Mouse (Mus musculus) megakaryocyte, embryonic 14.5 days (primary cell): Measurements from ENCODE around the gene Opcml. TPM values are rescaled to one million over a fixed set of nuclear protein-coding genes. Genes with fewer than 3 reads are reported as not detected.

Source experiments
- H3K27me3 ChIP-seq: replicated peaks from 2 replicates; pipeline ENCODE3; 2012; ENCODE audit warnings: inconsistent platforms
- H3K36me3 ChIP-seq: replicated peaks from 2 replicates; pipeline ENCODE3; 2012; ENCODE audit warnings: low read length, inconsistent platforms, mixed read lengths
- H3K4me1 ChIP-seq: 2 replicates; pipeline ENCODE4 v1.6.1; 2012; ENCODE audit warnings: inconsistent platforms
- H3K4me3 ChIP-seq: replicated peaks from 2 replicates; pipeline ENCODE3; 2012; ENCODE audit warnings: moderate library complexity, mild to moderate bottlenecking, inconsistent platforms
- H3K9me3 ChIP-seq: 2 replicates; pipeline ENCODE4 v1.6.1; 2012; ENCODE audit warnings: inconsistent platforms
- FLI1 ChIP-seq: IDR thresholded peaks from 2 replicates; pipeline ENCODE4 v1.6.1; 2012; ENCODE audit warnings: low read length, inconsistent platforms, mixed read lengths
- GATA1 ChIP-seq: IDR thresholded peaks from 3 replicates; pipeline ENCODE4 v1.6.1; 2012; ENCODE audit warnings: mixed read lengths, low read length, inconsistent platforms, borderline replicate concordance
- polyA plus RNA-seq: library from polyadenylated mRNA; stranded (reverse); fragments of >175 nt; gene quantifications from 2 replicates; pipeline ENCODE4 v1.2.3, GENCODE M21; 2012; ENCODE audit warnings: low replicate concordance; ENCODE audit not compliant: insufficient read depth

Gene Opcml
- polyA plus RNA-seq, 1 experiment: 0.07 TPM

DNA sequence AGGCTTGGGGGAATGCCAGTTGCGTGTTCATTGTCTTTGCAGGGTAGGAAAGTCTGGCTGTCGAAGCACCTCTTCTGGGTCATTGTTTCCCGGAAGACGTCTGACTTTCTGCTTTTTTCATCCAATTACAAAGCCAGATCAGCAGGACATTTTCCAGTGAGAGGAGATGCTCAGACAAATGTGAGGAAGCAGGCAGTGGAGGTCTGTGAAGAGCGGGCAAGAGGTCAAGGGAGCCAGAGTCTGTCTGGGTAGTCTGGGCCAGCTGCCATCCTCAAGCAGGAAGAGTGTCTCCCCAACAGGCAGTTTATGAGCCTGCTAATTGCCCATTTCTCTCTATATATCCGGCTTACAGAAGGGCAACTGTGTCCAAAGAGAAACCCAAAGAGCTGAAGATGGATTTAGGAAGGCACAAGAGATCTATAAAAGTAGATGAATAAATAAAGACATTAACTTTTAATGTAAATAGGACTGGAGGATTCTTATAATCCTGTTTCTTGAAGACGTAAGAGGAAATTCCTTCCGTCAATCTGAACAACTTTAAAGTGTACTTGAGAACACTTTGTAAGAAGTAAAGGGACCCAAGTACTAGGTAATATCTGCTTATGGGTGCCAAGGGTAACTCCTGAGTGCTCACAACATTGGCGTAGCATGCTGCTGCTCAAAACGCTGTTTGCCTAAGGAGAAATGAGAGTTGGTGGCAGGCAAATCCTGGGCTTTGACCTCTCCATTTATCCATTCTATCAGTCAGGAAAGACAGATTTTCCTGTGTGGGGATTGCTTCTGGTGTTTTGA, 941.4 kb downstream of the Opcml start:
- no peaks in the 10 kb centered on the region for H3K36me3 ChIP-seq
- H3K9me3 ChIP-seq: no peaks in the 10 kb centered on the region
- TF ChIP-seq GATA1: no peak
- no peak for TF ChIP-seq FLI1
- H3K4me3 ChIP-seq: no peak overlapping the region
- H3K27me3 ChIP-seq: no peaks in the 10 kb centered on the region
- no peaks in the 10 kb centered on the region for H3K4me1 ChIP-seq

DNA sequence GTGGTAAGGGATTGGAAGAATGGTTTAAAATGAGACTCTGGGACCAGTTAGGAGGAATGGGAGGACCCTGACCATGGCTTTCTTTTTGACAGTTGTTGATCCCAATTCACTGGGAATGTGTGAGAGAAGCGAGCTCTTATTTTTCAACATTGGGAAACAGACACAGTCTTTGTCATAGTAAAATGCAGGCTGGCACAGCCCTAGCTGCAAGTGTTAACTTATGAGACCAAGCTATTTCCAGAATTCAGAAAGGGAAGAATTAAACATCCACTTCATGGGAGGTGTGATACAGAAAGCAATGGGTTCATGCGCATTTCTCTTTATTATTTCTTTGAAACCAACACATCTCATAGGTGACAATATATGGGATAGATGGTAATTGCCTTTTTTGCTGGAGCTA, 947.4 kb downstream of the Opcml start:
- Histone ChIP-seq H3K27me3 (no peaks in the 10 kb centered on the region), H3K9me3 (no peaks in the 10 kb centered on the region), H3K36me3 (no peaks in the 10 kb centered on the region), H3K4me1 (no peaks in the 10 kb centered on the region), H3K4me3 (no peak overlapping the region)
- TF ChIP-seq GATA1: no peak
- no peak for TF ChIP-seq FLI1

DNA sequence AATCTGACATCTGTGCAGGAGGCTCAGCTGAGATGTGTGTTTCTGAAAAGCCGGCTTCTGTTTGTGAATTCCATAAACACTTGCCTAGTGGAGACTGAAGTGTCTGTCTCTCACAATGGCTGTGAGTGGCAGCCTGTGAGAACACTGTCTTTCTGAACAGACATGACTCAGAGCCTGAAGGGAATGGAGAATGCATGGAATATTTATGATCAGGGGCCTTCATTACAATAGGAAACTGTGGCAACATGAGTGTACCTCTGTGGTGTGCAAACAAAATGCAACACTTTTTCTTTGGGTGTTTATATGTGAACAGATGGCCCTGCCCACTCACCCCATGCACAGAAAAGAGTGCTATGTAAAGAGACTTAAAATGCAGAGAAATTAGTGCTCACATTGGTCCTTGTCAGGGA, 947.9 kb downstream of the Opcml start:
- TF ChIP-seq GATA1 (no peak), FLI1 (no peak)
- Histone ChIP-seq H3K4me3 (no peak overlapping the region), H3K9me3 (no peaks in the 10 kb centered on the region), H3K27me3 (no peaks in the 10 kb centered on the region), H3K4me1 (no peaks in the 10 kb centered on the region), H3K36me3 (no peaks in the 10 kb centered on the region)

DNA sequence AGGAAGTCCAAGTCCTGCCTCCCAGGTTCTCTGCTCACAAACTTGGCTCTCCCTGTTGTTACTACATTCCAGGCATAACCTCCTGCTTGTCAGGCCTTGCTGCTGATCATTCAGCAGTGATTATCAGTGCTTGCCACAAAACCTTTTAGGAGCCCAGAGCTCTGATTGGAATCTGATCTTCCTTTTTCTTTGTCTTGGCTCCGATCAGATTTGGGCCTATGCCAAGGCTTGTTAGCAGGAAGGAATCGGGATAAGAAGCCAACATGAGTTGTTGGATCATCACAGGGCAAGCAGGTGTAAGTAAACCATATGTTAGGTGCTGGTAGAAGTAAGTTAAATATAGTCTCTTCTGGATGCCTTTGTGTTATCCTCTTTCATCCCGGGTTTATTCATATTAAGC, 954.2 kb downstream of the Opcml start:
- Histone ChIP-seq H3K36me3 (no peaks in the 10 kb centered on the region), H3K4me1 (no peaks in the 10 kb centered on the region), H3K9me3 (no peaks in the 10 kb centered on the region), H3K27me3 (no peaks in the 10 kb centered on the region), H3K4me3 (no peak overlapping the region)
- TF ChIP-seq GATA1 (no peak), FLI1 (no peak)

DNA sequence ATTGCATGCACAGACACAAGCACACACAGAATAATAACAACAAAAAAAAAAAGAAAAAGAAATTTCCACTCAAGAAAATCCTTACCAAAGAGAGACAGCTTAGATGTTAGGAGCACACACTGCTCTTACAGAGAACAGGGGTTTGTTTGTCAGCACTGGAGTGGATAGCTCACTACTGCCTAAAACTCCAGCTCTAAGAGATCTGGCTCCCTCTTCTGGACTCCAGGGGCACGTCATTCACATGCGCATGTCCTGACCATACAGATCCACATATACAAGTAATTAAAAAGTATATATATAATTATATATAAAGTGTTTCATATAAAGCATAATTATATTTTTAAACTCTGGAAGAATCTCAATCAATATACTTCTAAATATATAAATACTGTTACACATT, 958.3 kb downstream of the Opcml start:
- Histone ChIP-seq H3K9me3 (no peaks in the 10 kb centered on the region), H3K4me1 (no peaks in the 10 kb centered on the region), H3K4me3 (no peak overlapping the region), H3K27me3 (no peaks in the 10 kb centered on the region), H3K36me3 (no peaks in the 10 kb centered on the region)
- TF ChIP-seq GATA1 (no peak), FLI1 (no peak)

DNA sequence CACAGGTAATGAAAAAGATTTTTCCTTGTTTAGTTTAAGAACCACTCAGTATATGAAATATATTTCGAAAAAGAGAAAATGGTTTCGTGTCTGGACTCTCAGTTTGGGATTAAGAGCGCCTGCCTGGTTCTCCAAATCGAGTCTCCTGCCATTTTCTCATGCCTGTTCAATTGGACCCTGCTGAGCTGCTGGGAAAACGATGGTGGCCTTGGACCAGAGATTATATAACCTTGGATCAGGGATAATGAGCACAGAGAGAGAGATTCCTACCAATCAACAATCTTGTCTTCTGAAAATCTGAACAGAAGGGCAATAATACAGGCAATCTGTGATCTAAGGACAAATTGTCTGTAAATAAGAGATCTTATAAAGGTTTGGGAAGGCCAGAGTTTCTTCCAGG, 962.3 kb downstream of the Opcml start:
- no peaks in the 10 kb centered on the region for H3K27me3 ChIP-seq
- no peaks in the 10 kb centered on the region for H3K4me1 ChIP-seq
- no peaks in the 10 kb centered on the region for H3K9me3 ChIP-seq
- TF ChIP-seq FLI1: no peak
- TF ChIP-seq GATA1: no peak
- H3K36me3 ChIP-seq: no peaks in the 10 kb centered on the region
- no peak overlapping the region for H3K4me3 ChIP-seq

DNA sequence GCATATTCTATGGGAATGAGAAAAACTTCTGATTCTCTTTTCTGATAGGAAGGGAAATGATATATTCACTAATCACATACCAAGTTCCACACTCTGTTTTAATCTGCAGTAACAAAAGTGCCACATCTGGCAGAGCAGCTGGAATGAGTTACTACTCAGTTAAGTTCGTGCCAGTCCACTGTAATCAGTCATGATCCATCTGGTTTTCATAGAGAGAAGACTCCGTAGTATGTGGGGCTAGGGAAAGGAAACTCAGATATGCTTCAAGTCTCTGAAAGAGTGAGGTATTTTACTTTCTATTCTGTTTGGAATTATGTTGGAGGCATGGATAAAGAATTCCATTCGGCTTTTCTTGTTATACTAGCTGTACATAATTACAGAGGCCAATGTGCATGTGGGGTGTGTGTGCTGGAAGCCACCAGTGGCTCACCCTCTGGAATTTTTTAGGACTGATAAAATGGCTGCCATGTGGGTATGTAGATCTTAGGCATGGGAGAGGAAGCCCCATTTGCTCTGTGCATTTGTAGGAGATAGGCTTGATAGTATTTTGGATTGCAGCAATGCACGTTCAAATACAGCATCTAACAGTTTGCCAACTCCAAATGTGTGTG, 966.4 kb downstream of the Opcml start:
- no peak for TF ChIP-seq FLI1
- no peak for TF ChIP-seq GATA1
- Histone ChIP-seq H3K4me1 (no peaks in the 10 kb centered on the region), H3K9me3 (no peaks in the 10 kb centered on the region), H3K36me3 (no peaks in the 10 kb centered on the region), H3K4me3 (no peak overlapping the region), H3K27me3 (no peaks in the 10 kb centered on the region)

DNA sequence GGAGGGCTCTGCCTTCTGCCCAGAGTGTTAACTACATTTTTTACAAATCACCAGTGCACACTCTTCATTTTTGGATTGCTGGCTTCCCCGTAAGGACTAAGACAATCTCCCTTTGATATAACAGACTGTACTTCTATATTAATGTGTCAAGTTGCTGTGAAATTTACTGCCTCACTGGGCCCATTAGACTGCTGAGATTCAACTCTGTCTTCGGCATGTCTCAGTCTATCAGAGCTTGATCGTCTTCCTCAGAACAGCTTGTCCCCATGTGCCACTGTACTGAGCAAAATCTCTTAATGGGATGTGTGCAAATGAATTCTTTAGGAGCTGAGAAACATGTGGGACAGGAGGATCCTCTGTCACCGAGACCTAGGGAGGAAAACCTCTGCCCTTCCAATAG, 970.9 kb downstream of the Opcml start:
- H3K27me3 ChIP-seq: no peaks in the 10 kb centered on the region
- H3K4me3 ChIP-seq: no peak overlapping the region
- no peaks in the 10 kb centered on the region for H3K9me3 ChIP-seq
- H3K4me1 ChIP-seq: no peaks in the 10 kb centered on the region
- H3K36me3 ChIP-seq: no peaks in the 10 kb centered on the region
- TF ChIP-seq GATA1: no peak
- no peak for TF ChIP-seq FLI1

DNA sequence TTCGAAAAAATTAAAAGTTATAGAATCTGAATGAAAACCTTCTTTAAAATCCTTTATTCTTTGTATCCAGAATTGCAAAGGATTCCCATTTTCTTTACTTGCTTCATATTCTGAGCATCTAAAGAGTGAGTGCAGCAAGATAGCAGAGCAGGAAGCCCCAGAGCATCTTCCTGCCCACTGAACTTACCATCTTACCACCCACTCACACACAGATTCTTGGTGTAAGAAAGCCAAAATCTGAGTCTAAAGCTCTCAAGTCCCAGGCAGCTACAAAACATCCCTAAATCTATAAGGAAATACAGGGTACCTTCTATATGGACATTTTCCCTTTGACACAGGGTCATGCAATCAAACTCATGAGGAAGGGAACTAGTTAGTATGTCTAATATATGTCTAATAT, 973.6 kb downstream of the Opcml start:
- no peaks in the 10 kb centered on the region for H3K36me3 ChIP-seq
- H3K27me3 ChIP-seq: no peaks in the 10 kb centered on the region
- no peaks in the 10 kb centered on the region for H3K4me1 ChIP-seq
- H3K9me3 ChIP-seq: no peaks in the 10 kb centered on the region
- TF ChIP-seq FLI1 (no peak), GATA1 (no peak)
- no peak overlapping the region for H3K4me3 ChIP-seq

DNA sequence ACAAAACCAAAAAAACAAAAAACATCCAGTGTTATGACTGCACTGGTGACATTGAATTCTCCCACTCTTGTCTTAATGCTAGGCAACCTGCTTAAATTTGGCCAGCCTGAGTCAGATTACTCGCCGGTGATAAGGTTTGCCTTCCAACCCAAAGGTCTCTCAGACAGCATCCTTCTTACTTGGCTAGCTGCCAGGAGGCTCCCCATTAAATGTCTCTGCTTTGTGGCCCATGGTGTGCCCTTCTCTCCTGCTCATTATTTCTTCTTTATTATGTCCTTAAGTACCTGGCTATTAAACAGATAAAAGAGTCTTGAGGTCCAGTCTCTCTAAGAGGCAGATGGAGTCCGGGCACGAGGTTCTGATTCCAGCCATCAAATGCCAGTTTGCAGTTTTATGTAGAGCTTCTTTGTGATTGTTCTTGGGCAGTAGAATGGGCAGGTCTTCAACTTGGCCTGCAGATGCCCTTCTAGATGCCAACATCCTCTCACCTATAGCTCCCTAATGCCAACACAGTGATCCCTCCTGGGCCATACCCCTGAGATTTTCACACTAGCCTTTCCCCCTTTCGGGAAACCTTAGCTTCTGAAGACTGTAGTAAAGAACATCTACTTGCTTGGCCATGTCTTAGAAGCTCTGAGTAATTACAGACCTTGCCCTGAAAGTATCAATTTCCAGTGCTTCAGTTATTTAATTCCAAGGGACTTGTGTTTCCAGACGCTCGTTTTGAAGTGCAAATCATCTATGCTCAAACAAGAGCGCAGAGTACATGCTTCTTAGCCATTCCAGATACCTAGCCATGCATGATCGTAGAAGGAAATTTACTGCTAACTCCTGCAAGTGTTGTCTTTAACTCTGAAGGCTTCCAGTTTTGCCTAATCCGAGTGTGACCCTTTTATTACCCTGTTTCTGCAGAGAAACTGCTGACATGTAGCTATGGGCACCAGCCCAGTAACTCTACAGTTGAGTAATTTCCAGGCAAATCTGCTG, 986.2 kb downstream of the Opcml start:
- TF ChIP-seq GATA1: no peak
- TF ChIP-seq FLI1: no peak
- no peak overlapping the region for H3K4me3 ChIP-seq
- H3K4me1 ChIP-seq: no peaks in the 10 kb centered on the region
- H3K27me3 ChIP-seq: no peaks in the 10 kb centered on the region
- H3K36me3 ChIP-seq: no peaks in the 10 kb centered on the region
- H3K9me3 ChIP-seq: peaks cover 12% of the 10 kb centered on the region; the same call in 1 of the 2 replicates
